Mouse (Mus musculus): ENCODE data around the gene Os9. TPM values are rescaled to one million over a fixed set of nuclear protein-coding genes. Genes with fewer than 3 reads are reported as not detected.
"Not testable (repeated sequence)": the region's sequence is repeated elsewhere in the genome, so short reads cannot be mapped to it uniquely, and the experiment has no call there.

Os9 gene
- total RNA-seq, 2 experiments from 2014 or later: 36.7 to 37.8 TPM

- DNase-seq: no peak
- intact Hi-C loops (cut with DNase I): no loop called here
Measured at GRCm38 (mm10) chr10:127150471-127150872, 29.5 kb upstream of the Os9 start.

GRCm38 (mm10) chr10:127147135-127147534, 26.2 kb upstream of the Os9 start:
- intact Hi-C loops (cut with DNase I): no loop called here
- peak in 1 of 2 experiments; percentile 17 for DNase-seq

GRCm38 (mm10) chr10:127145303-127145702, 24.4 kb upstream of the Os9 start:
- intact Hi-C loops (cut with DNase I): no loop called here
- DNase-seq: no peak

- intact Hi-C loops (cut with DNase I): no loop called here
- DNase-seq: no peak
Measured at GRCm38 (mm10) chr10:127144536-127144935, 23.6 kb upstream of the Os9 start.

- intact Hi-C loops (cut with DNase I): no loop called here
- DNase-seq: no peak
Measured at GRCm38 (mm10) chr10:127143228-127143627, 22.3 kb upstream of the Os9 start.

- intact Hi-C loops (cut with DNase I): no loop called here
- DNase-seq: no peak
Measured at GRCm38 (mm10) chr10:127141500-127141899, 20.6 kb upstream of the Os9 start.

- no peak for DNase-seq
- intact Hi-C loops (cut with DNase I): no loop called here
Measured at GRCm38 (mm10) chr10:127140971-127141370, 20.0 kb upstream of the Os9 start.

GRCm38 (mm10) chr10:127138328-127139141, 17.6 kb upstream of the Os9 start:
- intact Hi-C loops (cut with DNase I): no loop called here
- no peak for DNase-seq

GRCm38 (mm10) chr10:127137896-127138295, 17.0 kb upstream of the Os9 start:
- intact Hi-C loops (cut with DNase I): no loop called here
- DNase-seq: no peak

GRCm38 (mm10) chr10:127136510-127136909, 15.6 kb upstream of the Os9 start:
- intact Hi-C loops (cut with DNase I): no loop called here
- no peak for DNase-seq

GRCm38 (mm10) chr10:127135118-127135836, 14.3 kb upstream of the Os9 start:
- DNase-seq: peak in 1 of 2 experiments; percentile 17
- intact Hi-C loops (cut with DNase I): no loop called here

- intact Hi-C loops (cut with DNase I): not testable (repeated sequence)
- peak in 1 of 2 experiments; percentile 18 for DNase-seq
Measured at GRCm38 (mm10) chr10:127134394-127135035, 13.6 kb upstream of the Os9 start.

GRCm38 (mm10) chr10:127132469-127132868, 11.5 kb upstream of the Os9 start:
- intact Hi-C loops (cut with DNase I): no loop called here
- no peak for DNase-seq

- intact Hi-C loops (cut with DNase I): no loop called here
- DNase-seq: no peak
Measured at GRCm38 (mm10) chr10:127129431-127129830, 8.5 kb upstream of the Os9 start.

- DNase-seq: no peak
- intact Hi-C loops (cut with DNase I): no loop called here
Measured at GRCm38 (mm10) chr10:127127711-127128279, 6.9 kb upstream of the Os9 start.

GRCm38 (mm10) chr10:127126579-127126978, 5.6 kb upstream of the Os9 start:
- no peak for DNase-seq
- intact Hi-C loops (cut with DNase I): no loop called here

- intact Hi-C loops (cut with DNase I): no loop called here
Measured at GRCm38 (mm10) chr10:127125210-127126001, 4.5 kb upstream of the Os9 start.

GRCm38 (mm10) chr10:127123436-127123805, 2.5 kb upstream of the Os9 start:
- intact Hi-C loops (cut with DNase I): loop anchor here (5.0 kb wide), 2 partner anchors 44 to 104 kb away; partner anchors contain the start of gene B4galnt1
- peak; percentile 66 to 77 for DNase-seq

More at GRCm38 (mm10) chr10:127125210-127126001, 4.5 kb upstream of the Os9 start:
- DNase-seq: peak in 1 of 2 experiments; percentile 20

- no peak for DNase-seq
- intact Hi-C loops (cut with DNase I): loop anchor here (5.0 kb wide), 2 partner anchors 44 to 104 kb away; partner anchors contain the start of gene B4galnt1
Measured at GRCm38 (mm10) chr10:127122784-127123435, 2.0 kb upstream of the Os9 start.

All from heart, postnatal 10 days (tissue).